Mouse (Mus musculus) liver, postnatal 0 days (tissue): ENCODE measurements around the gene Pgm2. TPM values are rescaled to one million over a fixed set of nuclear protein-coding genes. Genes with fewer than 3 reads are reported as not detected.
A peak's percentile ranks its signal among the peaks of the same experiment; 100 is the strongest.

ENCODE experiments used
- ATAC-seq: fragments of 200-750 bp; cut with Nextera tagmentation; 2 replicates; pipeline ENCODE4 v1.8.0; 2017; ENCODE audit warnings: mild to moderate bottlenecking, moderate library complexity
- DNase-seq: peaks from one replicate; pipeline ENCODE4 v3.0.0-alpha.2; 2016
- H3K27ac ChIP-seq: fragments of 300-500 bp; sonication (generic); 2 replicates; pipeline ENCODE4 v1.5.1; 2014; ENCODE audit warnings: antibody characterized with exemption, moderate library complexity, mild to moderate bottlenecking, low read depth
- H3K27me3 ChIP-seq: fragments of 300-500 bp; sonication (generic); 2 replicates; pipeline ENCODE4 v1.6.1; 2014; ENCODE audit warnings: low read length, control low read depth, mixed read lengths; ENCODE audit not compliant: insufficient read depth
- H3K36me3 ChIP-seq: fragments of 300-500 bp; sonication (generic); replicated peaks from 2 replicates; pipeline ENCODE4 v1.6.1; 2014; ENCODE audit warnings: mild to moderate bottlenecking, control low read depth, low read length, moderate library complexity, mixed read lengths; ENCODE audit not compliant: insufficient read depth
- H3K4me1 ChIP-seq: fragments of 300-500 bp; sonication (generic); 2 replicates; pipeline ENCODE4 v1.6.1; 2014; ENCODE audit warnings: antibody characterized with exemption, mild to moderate bottlenecking, control low read depth; ENCODE audit not compliant: insufficient read depth
- H3K4me2 ChIP-seq: fragments of 300-500 bp; sonication (generic); 2 replicates; pipeline ENCODE4 v1.6.1; 2014; ENCODE audit warnings: low read depth, mild to moderate bottlenecking, low read length, moderate library complexity, mixed read lengths
- H3K4me3 ChIP-seq: fragments of 300-500 bp; sonication (generic); 2 replicates; pipeline ENCODE4 v1.5.1; 2014; ENCODE audit warnings: low read depth, low read length
- H3K9ac ChIP-seq: fragments of 300-500 bp; sonication (generic); replicated peaks from 2 replicates; pipeline ENCODE4 v1.6.1; 2014; ENCODE audit warnings: mild to moderate bottlenecking, moderate library complexity
- H3K9me3 ChIP-seq: fragments of 300-500 bp; sonication (generic); 2 replicates; pipeline ENCODE4 v1.6.1; 2016; ENCODE audit warnings: mild to moderate bottlenecking, control low read depth, low read length, mixed read lengths
- CTCF ChIP-seq: sonication (generic); IDR thresholded peaks from 2 replicates; pipeline ENCODE4 v1.5.1; 2016; ENCODE audit warnings: antibody characterized with exemption, low read depth
- EP300 ChIP-seq: IDR thresholded peaks from 2 replicates; pipeline ENCODE4 v1.6.1; 2016; ENCODE audit warnings: antibody characterized with exemption, low read depth, mild to moderate bottlenecking
- WGBS: fragments of 180-500 bp; shearing (Covaris S2); extraction: QIAGEN DNeasy Blood & Tissue Kit; methylation state at CpG from one replicate; pipeline ENCODE4 v1.1.7; 2014; ENCODE audit not compliant: insufficient replicate concordance; 5-methylcytosine and 5-hydroxymethylcytosine counted together
- polyA plus RNA-seq: library from polyadenylated mRNA; unstranded; fragments of >200 nt; fragmentation: Nextera tagmentation; extraction: Ambion mirVana; gene quantifications from 2 replicates; pipeline ENCODE4 v1.2.1, GENCODE M21; 2015

The Pgm2 gene
- polyA plus RNA-seq, 1 experiment from 2014 or later = 11.9 TPM

DNA sequence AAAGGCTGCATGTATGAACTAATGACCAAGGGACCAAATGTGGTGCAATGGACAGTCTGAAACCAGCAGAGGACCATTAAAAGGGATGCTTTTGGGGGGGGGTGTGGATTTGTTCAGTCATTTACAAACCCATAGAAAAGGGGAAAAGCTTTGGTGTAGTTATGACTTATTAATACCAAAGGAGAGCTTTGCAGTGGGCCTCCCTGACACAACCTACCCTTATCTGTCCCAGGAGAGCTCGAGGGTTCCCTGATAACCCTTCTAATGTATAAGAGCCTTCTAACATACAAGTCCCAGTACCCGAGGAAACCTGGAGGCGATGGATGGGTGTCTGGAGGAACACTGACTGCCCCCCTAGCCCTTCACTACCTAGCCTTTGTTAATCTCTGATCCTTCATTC is 69.2 kb downstream of the Pgm2 start:
- H3K27me3 ChIP-seq = peaks cover 14% of the 10 kb centered on the region; the same call in 1 of the 2 replicates
- H3K4me3 ChIP-seq = peak overlapping the region; percentile 72
- H3K4me1 ChIP-seq = peaks cover 30% of the 10 kb centered on the region
- no peak overlapping the region for H3K9ac ChIP-seq
- peak overlapping the region; percentile 98 for H3K4me2 ChIP-seq
- no peak for ATAC-seq
- WGBS = 51% methylated on average over 3 of the region's 3 CpGs
- no peaks in the 10 kb centered on the region for H3K36me3 ChIP-seq
- DNase-seq = no peak
- no peak overlapping the region for H3K27ac ChIP-seq
- H3K9me3 ChIP-seq = no peaks in the 10 kb centered on the region
- no peak for TF ChIP-seq EP300
- no peak for TF ChIP-seq CTCF

DNA sequence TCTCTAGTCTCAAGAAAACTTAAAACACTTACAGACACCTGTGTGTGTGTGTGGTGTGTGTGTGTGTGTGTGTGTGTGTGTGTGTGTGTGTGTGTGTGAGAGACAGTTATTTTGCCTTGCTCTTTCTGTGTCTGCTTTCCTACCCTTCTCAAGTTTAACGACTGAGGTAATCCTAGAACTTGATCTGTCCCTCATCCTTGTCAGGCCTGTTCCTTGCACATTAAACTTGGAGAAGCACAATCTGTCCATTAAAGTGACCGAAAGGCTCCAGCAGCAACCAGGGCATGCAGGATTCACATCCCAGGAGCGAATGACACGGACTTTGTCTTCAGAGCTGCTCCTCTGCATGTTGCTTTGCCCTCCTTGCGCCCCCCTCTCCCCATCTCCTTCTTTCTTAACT is 69.8 kb downstream of the Pgm2 start:
- H3K27ac ChIP-seq = no peak overlapping the region
- H3K27me3 ChIP-seq = peaks cover 14% of the 10 kb centered on the region; the same call in 1 of the 2 replicates
- TF ChIP-seq EP300 (no peak), CTCF (no peak)
- H3K9ac ChIP-seq = no peak overlapping the region
- 81% methylated on average over 5 of the region's 5 CpGs for WGBS
- no peak for ATAC-seq
- no peak overlapping the region for H3K4me3 ChIP-seq
- no peak for DNase-seq
- H3K36me3 ChIP-seq = no peaks in the 10 kb centered on the region
- H3K9me3 ChIP-seq = no peaks in the 10 kb centered on the region
- peak overlapping the region; percentile 98; the same call in 1 of the 2 replicates for H3K4me2 ChIP-seq
- peaks cover 30% of the 10 kb centered on the region for H3K4me1 ChIP-seq

DNA sequence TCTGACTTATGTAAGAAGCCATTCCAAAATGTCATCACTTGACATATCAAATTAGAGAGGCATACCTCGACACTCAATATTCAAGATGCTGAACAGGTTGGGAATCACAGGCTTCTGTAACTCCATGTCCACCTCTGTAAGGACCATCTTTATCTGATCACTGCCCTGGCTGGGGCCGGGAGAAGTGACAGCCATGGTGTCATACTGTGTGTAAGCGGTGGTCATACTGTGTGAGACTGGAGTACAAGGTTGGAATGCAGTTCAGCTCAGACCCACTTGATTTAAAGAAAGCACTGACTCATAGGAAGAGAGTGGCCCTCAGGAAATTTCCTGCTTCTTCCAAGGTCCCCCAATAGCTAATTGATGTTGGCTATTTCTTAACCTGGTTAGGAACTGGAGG is 71.7 kb downstream of the Pgm2 start:
- no peak overlapping the region for H3K9ac ChIP-seq
- peaks cover 16% of the 10 kb centered on the region for H3K4me1 ChIP-seq
- WGBS = 85% methylated on average over 3 of the region's 3 CpGs
- DNase-seq = no peak
- H3K27ac ChIP-seq = no peak overlapping the region
- ATAC-seq = no peak
- peaks cover 5% of the 10 kb centered on the region; the same call in 1 of the 2 replicates for H3K27me3 ChIP-seq
- no peak overlapping the region for H3K4me2 ChIP-seq
- no peaks in the 10 kb centered on the region for H3K36me3 ChIP-seq
- H3K9me3 ChIP-seq = no peaks in the 10 kb centered on the region
- TF ChIP-seq CTCF (no peak), EP300 (no peak)
- no peak overlapping the region for H3K4me3 ChIP-seq

DNA sequence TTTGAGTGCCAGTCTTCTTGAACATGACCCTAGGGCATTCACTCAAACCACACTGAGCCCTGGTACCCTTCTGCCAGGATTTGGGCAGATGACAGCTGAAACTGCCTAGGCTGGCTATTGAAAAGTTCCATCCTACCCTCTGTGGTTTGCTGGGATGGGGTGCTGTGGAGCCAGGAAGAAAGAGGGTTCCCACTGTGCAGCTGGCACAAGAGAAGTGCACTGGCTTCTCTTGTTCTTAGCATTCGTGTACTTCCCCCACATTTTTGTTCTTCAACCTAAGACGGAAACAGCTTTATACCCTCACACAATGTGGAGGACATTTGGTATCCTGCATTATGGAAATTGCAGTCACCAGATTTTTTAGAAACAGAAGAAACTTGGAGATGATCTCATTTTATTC is 73.1 kb downstream of the Pgm2 start:
- no peak for ATAC-seq
- TF ChIP-seq CTCF = no peak
- TF ChIP-seq EP300 = no peak
- no peak overlapping the region for H3K4me3 ChIP-seq
- H3K36me3 ChIP-seq = no peaks in the 10 kb centered on the region
- H3K27me3 ChIP-seq = no peaks in the 10 kb centered on the region
- H3K4me1 ChIP-seq = peaks cover 9% of the 10 kb centered on the region
- H3K4me2 ChIP-seq = no peak overlapping the region
- 69% methylated on average over 2 of the region's 2 CpGs for WGBS
- H3K9ac ChIP-seq = no peak overlapping the region
- no peak for DNase-seq
- H3K9me3 ChIP-seq = no peaks in the 10 kb centered on the region
- H3K27ac ChIP-seq = no peak overlapping the region

DNA sequence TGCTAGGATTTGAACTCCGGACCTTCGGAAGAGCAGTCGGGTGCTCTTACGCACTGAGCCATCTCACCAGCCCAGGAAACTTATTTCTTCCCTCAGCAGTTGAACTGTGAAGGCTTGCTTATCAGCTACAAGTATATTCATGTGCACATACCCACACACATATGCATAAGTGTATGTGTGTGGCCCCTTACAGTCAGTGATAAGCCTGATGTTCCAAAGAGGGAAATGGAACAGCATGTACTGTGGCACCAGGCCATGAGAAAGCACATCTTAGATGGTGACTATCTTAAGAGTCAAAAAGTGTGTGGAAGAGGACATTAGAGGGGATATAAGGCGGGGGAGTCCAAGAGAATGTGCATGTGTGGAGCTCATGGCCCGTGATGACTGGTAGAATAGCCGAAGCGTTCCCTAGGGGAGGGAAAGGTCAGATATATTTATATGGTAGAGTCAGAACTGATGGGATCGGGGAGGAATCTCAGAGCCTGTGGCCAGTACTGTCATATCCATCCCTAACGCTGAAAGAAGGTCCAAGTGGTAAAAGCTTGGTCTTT is 76.3 kb downstream of the Pgm2 start:
- DNase-seq = no peak
- WGBS = 77% methylated on average over 10 of the region's 10 CpGs
- TF ChIP-seq CTCF = no peak
- TF ChIP-seq EP300 = peak; percentile 92
- Histone ChIP-seq H3K4me1 (no peaks in the 10 kb centered on the region), H3K36me3 (0 out of 2 replicates have a peak, but pooled peaks cover 3% of the 10 kb centered on the region), H3K9me3 (no peaks in the 10 kb centered on the region), H3K4me2 (no peak overlapping the region), H3K27me3 (no peaks in the 10 kb centered on the region), H3K9ac (no peak overlapping the region), H3K4me3 (no peak overlapping the region), H3K27ac (no peak overlapping the region)
- peak; percentile 84 for ATAC-seq

DNA sequence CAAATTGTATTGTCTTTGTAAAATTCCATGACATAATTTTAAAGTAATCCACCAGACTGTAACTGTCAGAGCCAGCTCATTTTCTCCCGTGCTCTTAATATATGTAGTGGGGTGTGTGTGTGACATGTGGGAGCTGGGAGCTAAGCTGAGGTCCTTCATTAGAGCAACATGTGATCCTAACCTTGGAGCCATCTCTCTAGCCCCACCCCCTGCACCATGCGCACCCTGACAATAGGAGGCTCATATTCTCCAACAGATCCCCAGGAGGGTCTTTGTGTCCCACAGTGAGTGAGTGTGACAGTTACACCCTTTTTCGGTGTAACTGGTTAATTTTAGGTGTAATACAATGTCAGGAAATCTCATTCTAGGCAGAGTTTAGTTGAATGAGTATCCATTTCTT is 80.1 kb downstream of the Pgm2 start:
- no peak for ATAC-seq
- H3K9me3 ChIP-seq = no peaks in the 10 kb centered on the region
- WGBS = 84% methylated on average over 3 of the region's 3 CpGs
- H3K4me3 ChIP-seq = no peak overlapping the region
- no peaks in the 10 kb centered on the region for H3K27me3 ChIP-seq
- 0 out of 2 replicates have a peak, but pooled peaks cover 3% of the 10 kb centered on the region for H3K36me3 ChIP-seq
- H3K9ac ChIP-seq = no peak overlapping the region
- no peak for DNase-seq
- TF ChIP-seq EP300 (no peak), CTCF (no peak)
- no peak overlapping the region for H3K4me2 ChIP-seq
- H3K4me1 ChIP-seq = no peaks in the 10 kb centered on the region
- no peak overlapping the region for H3K27ac ChIP-seq
